Mouse (Mus musculus): ENCODE measurements around the gene Ak7.

DNA sequence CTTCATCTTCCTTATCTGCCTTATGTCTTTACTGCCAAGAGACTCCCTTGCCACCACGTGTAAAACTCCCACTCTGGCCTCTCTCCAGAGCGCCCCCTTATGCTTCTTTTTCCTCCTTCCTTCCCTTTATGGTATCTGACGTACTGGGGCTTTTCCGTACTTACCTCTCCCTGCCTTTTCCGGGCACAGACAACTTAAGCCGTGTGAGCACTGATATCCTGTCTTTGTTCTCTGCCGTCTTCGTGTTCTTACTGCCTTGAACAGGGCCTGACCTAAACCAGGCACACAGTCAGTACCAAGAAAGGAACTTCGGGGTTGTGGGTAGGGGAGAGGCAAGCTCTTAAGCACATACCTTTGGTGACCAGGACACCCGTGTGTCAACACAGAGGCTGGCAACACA is 63.9 kb downstream of the Ak7 start:
- no peak for TF ChIP-seq GATA1 (IDR thresholded peaks at IDR 0.05; ENCODE audit: borderline replicate concordance, low read length)
- TF ChIP-seq FLI1 (IDR thresholded peaks at IDR 0.05; ENCODE audit: low read length): no peak
